Mouse (Mus musculus): Measurements from ENCODE around the gene Chrne.

The Chrne gene

DNA sequence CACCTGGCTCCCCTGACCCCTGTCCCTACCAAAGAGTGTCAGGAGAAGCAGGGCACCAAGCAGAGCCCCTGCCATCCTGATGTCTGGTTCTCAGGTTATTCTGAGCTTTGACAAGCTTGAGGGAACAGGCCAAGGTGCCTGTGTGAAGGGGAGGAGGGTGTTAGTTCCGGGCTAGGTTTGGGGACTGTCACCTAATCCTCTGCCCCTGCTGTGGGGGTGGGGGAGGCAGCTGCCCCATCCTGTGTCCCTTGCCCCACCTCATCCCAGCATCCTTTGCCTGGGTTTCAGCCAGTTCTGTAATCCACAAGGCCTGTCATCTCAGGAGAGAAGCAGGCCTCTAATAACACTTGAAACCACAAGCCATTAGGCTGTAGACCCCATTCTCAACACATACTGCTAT is at the start of gene Chrne:
Chrne (minus strand) TSS at position 116 of the 400 bp plus-strand sequence.
- no peak for DNase-seq (ENCODE audit: low spot score in 2 of 2)

DNA sequence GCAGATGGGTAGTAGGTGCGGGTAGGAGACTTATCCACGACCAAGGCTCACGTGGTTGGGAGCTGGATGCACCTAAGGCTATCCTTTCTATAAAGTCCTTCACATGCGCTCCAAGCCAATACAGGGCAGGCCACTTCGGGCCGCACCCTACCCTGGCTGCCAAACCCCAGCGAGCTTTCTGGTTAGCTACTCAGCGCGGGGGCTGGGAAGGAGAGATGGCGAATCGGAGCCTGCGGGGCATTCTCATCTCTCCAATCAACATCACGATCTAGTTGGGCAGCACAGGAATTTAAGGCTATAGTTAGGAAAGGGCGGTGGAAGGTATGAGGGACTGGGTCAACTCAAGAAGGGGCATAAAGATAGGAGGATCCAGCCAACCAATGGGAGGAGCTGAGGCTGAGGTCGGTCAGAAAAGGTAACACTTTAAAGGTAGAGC is 49.3 kb upstream of the Chrne start:
- DNase-seq (ENCODE audit: low spot score in 2 of 2): no peak

- no peak for DNase-seq (ENCODE audit: low spot score in 2 of 2)
Observed at GRCm38 (mm10) chr11:70667271-70668150, 48.5 kb upstream of the Chrne start.

GRCm38 (mm10) chr11:70666687-70667086 is 47.7 kb upstream of the Chrne start:
- no peak for DNase-seq (ENCODE audit: low spot score in 2 of 2)

DNA sequence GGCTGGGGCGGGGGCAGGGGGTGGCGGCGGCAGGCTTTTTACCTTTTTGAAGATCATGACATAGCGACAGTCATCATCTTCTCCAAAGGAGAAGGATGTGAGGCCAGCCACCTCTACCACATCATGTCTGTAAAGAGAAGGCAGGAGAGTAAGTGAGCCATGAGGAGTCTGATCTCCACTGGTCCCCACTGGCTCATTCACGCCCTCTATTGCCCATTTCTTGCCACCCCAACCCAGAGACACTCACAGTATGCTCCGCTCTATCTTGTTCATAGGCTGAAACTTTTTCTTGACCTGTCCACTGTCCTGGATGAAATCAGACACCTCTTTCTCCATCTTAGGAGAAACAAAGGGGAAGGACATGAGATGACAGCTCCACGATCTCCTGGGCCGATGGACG is 45.7 kb upstream of the Chrne start:
- no peak for DNase-seq (ENCODE audit: low spot score in 2 of 2)

DNA sequence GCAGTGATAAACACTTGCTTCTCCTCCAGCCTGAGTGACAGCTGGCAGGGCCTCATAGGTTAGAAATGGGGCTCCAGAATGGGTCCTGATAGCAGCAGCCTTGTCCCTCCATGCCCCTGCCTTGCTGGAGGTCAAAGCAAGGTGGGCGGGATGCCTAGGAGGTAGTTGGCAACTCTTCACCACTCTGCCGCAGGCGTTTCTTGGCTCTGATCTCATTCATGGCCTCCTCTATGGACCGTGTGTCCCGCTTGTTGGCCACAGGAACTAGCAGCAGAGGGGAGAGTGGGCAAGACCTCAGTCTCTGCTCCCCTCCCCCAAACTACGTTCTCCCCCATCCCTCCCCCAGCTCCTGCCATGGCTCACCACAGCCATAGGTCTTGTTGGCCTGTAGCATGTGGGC is 44.9 kb upstream of the Chrne start:
- no peak for DNase-seq (ENCODE audit: low spot score in 2 of 2)

DNA sequence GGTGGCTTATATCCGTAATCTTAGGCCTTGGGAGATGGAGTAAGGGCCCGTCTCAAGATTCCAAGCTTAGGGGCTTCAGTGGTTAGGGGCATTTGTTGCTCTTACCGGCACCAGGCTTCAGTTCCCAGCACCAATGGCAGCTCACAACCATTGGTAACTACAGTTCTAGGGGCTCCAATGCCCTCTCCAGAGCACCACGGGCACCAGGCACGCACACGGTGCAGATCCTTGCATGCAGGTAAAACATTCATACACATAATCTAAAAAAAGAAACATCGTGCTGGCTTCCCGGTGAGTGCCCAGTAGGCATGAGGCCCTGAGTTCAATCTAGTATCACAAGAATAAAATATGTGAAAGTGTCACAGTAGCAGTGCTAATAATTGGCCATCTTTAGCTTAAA is 44.1 kb upstream of the Chrne start:
- DNase-seq (ENCODE audit: low spot score in 2 of 2): no peak

DNA sequence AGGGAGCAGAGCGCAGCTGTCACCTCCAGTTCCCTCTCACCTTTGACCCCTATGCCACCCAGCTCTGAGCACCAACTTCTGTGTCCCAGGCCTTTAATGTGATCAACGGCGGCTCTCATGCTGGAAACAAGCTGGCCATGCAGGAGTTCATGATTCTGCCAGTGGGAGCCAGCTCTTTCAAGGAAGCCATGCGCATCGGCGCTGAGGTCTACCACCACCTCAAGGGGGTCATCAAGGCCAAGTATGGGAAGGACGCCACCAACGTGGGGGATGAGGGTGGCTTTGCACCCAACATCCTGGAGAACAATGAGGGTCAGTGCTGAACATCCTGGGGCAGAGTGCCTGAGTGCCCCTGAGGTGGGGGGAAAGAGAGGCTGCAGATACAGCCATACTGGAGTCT is 41.6 kb upstream of the Chrne start:
- DNase-seq (ENCODE audit: low spot score in 2 of 2): no peak

DNA sequence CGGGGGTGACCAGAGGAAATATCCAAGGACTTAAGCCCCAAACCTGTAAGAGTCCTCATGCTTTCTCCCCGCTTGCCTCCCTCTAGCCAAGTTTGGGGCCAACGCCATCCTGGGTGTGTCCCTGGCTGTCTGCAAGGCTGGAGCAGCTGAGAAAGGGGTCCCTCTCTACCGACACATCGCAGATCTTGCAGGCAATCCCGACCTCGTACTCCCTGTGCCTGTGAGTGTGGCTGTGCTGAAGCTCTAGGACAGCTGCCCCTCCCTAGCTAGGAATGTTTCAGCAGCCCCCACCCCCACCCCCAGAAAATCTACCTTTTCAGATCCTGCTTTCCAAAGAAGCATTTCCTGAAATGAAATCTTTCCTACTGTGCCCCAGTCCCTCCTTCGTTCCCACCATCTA is 39.9 kb upstream of the Chrne start:
- DNase-seq (ENCODE audit: low spot score in 2 of 2): no peak

DNA sequence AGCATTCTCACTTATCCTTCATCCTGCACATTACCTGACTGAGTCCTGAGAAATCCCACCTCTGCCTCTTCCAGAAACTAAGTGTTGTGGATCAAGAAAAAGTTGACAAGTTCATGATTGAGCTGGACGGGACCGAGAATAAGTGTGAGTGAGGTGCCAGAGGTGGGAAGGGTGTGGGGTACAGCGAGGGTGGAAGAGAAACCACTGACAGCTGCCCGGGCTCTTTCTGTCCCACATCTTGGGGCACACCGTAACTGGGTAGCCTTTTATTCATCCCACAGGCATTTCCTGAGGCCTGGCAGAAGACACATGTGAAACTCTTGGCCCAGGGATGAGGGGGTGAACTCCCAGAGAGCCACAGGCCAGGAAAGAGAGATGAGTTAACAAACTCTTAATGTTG is 39.5 kb upstream of the Chrne start:
- DNase-seq (ENCODE audit: low spot score in 2 of 2): no peak

- DNase-seq (ENCODE audit: low spot score in 2 of 2): no peak
Observed at GRCm38 (mm10) chr11:70657991-70658390, 39.0 kb upstream of the Chrne start.

GRCm38 (mm10) chr11:70657573-70657972 is 38.6 kb upstream of the Chrne start:
- DNase-seq (ENCODE audit: low spot score in 2 of 2): no peak

DNA sequence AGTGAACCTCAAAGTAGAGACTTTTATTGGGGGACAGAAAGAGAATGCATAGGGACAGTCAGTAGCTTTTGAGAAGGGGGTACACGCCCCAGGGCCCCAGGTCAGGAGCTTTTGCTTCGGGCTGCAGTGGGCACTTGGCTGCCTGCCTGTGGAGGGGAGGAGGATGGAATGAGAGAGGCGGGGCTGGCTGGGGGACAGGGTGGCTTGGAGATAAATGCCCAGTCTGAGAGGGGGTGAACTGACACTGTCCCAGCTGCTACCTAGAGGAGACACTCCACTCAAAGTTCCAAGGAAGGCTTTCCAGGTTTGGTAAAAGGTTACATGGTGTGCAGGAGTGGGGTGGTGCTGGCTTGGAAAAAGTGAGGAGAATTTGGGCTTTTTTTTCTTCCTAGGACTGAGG is 37.9 kb upstream of the Chrne start, which contains the start of gene Eno3:
Eno3 (plus strand) TSS at position 239 of the 400 bp plus-strand sequence.
- DNase-seq (ENCODE audit: low spot score in 2 of 2): no peak

DNA sequence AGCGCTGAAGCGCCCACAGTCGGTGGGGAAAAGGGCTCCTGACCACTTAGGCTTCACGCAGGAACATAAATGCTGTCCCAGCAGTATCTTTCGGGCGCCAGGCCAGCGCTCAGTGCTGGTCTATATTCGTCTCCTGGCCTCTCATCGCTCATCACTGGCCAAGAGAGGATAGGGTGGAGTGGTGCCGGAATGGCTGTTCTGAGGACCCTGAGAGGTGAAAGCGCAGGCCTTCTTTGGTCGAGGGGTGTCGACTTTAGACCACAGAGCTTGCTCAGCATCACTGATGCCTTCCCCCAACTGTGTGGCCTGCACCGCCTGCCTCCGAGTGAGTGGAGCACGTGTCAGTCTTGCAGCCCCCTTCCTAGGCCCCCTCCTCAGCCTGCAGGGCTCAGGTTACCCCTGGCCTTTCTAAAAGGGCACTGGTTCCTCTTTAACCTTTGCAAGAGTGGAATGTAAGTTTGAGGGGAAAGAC is 37.5 kb upstream of the Chrne start:
- no peak for DNase-seq (ENCODE audit: low spot score in 2 of 2)

- DNase-seq (ENCODE audit: low spot score in 2 of 2): no peak
Observed at GRCm38 (mm10) chr11:70655571-70656455, 36.8 kb upstream of the Chrne start.

GRCm38 (mm10) chr11:70654923-70655570 is 36.0 kb upstream of the Chrne start:
- peak in 1 of 2 experiments; percentile 64 for DNase-seq (ENCODE audit: low spot score in 2 of 2)

DNA sequence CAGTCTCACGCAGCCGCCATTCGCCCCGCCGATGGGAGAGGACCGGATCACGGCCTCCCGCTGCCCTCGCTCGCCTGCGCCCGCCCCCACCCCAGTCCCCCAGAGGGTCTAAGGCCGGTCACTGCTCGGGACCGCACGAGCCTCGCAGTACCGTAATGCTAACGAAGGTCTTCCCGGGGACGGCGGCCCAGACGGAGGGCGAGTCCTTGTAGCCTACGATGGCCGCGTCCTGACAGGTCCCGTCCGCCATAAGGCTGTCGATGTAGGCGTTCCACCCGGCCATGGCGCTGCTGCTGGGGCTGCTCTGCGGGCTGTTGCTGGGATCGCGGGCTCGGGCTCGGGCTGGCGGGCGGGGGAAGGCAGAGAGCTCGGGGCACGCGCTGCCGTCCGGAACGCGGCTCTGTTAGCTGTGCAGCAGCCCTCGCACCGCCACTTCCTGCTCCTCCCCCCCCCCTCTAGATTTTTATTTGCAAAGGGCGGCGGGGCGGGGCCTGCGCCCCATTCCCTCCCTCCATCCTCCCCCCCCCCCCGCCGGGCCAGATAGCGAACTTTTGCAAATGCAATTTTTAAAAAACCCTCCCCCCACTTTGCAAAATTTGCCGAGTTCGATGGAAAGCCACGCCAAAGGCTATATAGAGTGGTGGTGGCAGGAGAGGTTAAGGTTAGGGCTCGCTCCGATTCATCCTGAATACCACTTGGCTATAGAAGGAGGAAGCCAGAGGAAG is 35.3 kb upstream of the Chrne start, which contains the start of gene Pfn1:
Pfn1 (minus strand) TSS at position 447 of the 725 bp plus-strand sequence.
- peak in 1 of 2 experiments; percentile 58 for DNase-seq (ENCODE audit: low spot score in 2 of 2)

DNA sequence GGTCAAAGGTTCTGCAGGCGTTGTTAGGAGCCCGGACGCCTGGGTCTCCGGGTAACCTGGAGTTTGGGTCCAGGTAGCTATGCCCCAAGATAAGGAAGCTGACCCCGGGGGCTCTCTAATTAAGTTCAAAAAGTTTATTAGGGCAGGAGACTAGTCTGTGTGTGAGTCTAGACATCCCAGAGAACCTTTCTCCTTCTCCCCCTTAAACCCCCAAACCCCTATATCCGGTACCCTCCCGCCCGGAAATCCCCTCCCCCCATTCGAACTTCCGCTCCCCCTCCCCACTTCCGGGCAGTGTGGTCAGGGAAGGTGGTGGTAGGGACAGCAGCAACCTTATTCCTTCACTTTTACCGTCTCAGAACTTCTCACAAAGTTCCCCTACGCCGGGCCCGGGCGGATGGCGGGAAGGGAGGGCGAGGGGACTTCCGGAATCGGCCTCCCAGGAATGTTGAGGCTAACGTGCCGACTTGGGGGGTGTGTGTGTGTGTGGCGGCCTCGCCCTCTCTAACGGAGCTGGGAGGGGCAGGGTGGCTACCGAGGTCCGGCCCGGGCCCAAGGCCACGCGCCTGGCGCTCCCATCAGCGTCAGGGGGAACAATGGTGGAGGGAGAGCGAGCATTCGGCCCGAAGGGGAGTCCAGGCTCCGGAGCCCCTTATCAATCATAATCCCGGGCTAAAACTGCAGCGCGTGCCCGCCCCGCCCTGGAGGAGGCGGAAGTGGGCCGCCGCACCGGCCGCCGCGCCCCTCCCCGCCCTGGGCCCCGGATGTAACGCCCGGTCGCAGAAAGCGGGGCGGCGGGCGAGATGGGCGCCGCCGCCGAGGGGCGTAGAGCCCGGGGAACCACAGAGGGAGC is 34.6 kb upstream of the Chrne start:
- no peak for DNase-seq (ENCODE audit: low spot score in 2 of 2)

- DNase-seq (ENCODE audit: low spot score in 2 of 2): no peak
Observed at GRCm38 (mm10) chr11:70652884-70653344, 33.9 kb upstream of the Chrne start.

Measured in left cerebral cortex, adult 9 months (tissue).